Mouse (Mus musculus) kidney, embryonic 14.5 days (tissue): ENCODE results near the gene Plekhf1. TPM values are rescaled to one million over a fixed set of nuclear protein-coding genes. Genes with fewer than 3 reads are reported as not detected.

ENCODE experiments used
- ATAC-seq: fragments of 200-750 bp; cut with Nextera tagmentation; 2 replicates; pipeline ENCODE4 v1.8.0; 2017; ENCODE audit warnings: moderate number of reproducible peaks, mild to moderate bottlenecking, moderate TSS enrichment, moderate library complexity; ENCODE audit not compliant: low FRiP score, low TSS enrichment
- H3K27ac ChIP-seq: fragments of 300-500 bp; sonication (generic); 2 replicates; pipeline ENCODE4 v1.5.1; 2014; ENCODE audit warnings: low read depth, mild to moderate bottlenecking, low read length, moderate library complexity, mixed read lengths
- H3K27me3 ChIP-seq: fragments of 300-500 bp; sonication (generic); 2 replicates; pipeline ENCODE4 v1.6.1; 2014; ENCODE audit warnings: mild to moderate bottlenecking, low read length; ENCODE audit not compliant: control insufficient read depth, insufficient read depth
- H3K36me3 ChIP-seq: fragments of 300-500 bp; sonication (generic); 2 replicates; pipeline ENCODE4 v1.6.1; 2014; ENCODE audit warnings: low read length, mixed read lengths; ENCODE audit not compliant: control insufficient read depth, insufficient read depth
- H3K4me1 ChIP-seq: fragments of 300-500 bp; sonication (generic); 2 replicates; pipeline ENCODE4 v1.6.1; 2014; ENCODE audit warnings: low read length, mixed read lengths; ENCODE audit not compliant: control insufficient read depth, insufficient read depth
- H3K4me2 ChIP-seq: fragments of 300-500 bp; sonication (generic); replicated peaks from 2 replicates; pipeline ENCODE4 v1.6.1; 2014; ENCODE audit warnings: low read depth, mild to moderate bottlenecking, low read length
- H3K4me3 ChIP-seq: fragments of 300-500 bp; sonication (generic); 2 replicates; pipeline ENCODE4 v1.5.1; 2014; ENCODE audit warnings: mild to moderate bottlenecking, low read length
- H3K9ac ChIP-seq: fragments of 300-500 bp; sonication (generic); 2 replicates; pipeline ENCODE4 v1.6.1; 2014; ENCODE audit warnings: low read depth, mild to moderate bottlenecking, low read length, moderate library complexity
- H3K9me3 ChIP-seq: fragments of 300-500 bp; sonication (generic); 2 replicates; pipeline ENCODE4 v1.6.1; 2016; ENCODE audit warnings: low read length; ENCODE audit not compliant: control insufficient read depth
- WGBS: fragments of 180-500 bp; shearing (Covaris S2); extraction: QIAGEN DNeasy Blood & Tissue Kit; methylation state at CpG from one replicate; pipeline ENCODE4 v1.1.7; 2014; 5-methylcytosine and 5-hydroxymethylcytosine counted together
- polyA plus RNA-seq: library from polyadenylated mRNA; unstranded; fragments of >200 nt; fragmentation: Nextera tagmentation; extraction: Ambion mirVana; gene quantifications from 2 replicates; pipeline ENCODE4 v1.2.1, GENCODE M21; 2014

Gene Plekhf1
- polyA plus RNA-seq, 1 experiment from 2014 or later: 4.9 TPM

- no peak overlapping the region for H3K4me3 ChIP-seq
- no peaks in the 10 kb centered on the region for H3K27me3 ChIP-seq
- H3K9ac ChIP-seq: no peak overlapping the region
- H3K27ac ChIP-seq: no peak overlapping the region
- ATAC-seq: peak; percentile 50; the same call in 1 of the 2 replicates
- H3K9me3 ChIP-seq: no peaks in the 10 kb centered on the region
- no peak overlapping the region for H3K4me2 ChIP-seq
- WGBS: 17% methylated on average over 5 of the region's 5 CpGs
- no peaks in the 10 kb centered on the region for H3K36me3 ChIP-seq
- H3K4me1 ChIP-seq: no peaks in the 10 kb centered on the region
Measured at GRCm38 (mm10) chr7:38251494-38252216, 23.8 kb upstream of the Plekhf1 start.

DNA sequence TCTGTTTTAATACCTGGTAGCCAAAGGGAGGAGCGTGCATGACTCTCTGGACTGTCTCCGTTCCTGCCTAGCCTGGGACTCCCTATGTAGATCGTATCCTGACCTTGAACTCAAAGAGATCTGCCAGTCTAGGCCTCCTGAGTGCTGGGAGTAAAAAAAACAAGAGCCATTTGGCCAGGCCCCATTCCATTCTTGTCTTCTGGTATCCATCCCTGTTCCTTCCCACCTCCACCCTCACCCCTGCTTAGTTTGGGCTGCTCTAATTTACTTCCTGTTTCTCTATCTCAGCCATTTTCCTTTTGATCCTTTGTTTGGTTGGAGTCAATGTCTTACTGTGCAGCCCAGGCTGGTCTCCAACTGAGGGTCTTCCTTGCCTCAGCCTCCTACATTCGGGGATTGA, 14.6 kb upstream of the Plekhf1 start:
- Histone ChIP-seq H3K36me3 (no peaks in the 10 kb centered on the region), H3K4me2 (no peak overlapping the region), H3K4me1 (no peaks in the 10 kb centered on the region), H3K9me3 (no peaks in the 10 kb centered on the region), H3K9ac (no peak overlapping the region), H3K27ac (no peak overlapping the region), H3K4me3 (no peak overlapping the region), H3K27me3 (no peaks in the 10 kb centered on the region)
- no peak for ATAC-seq
- WGBS: 81% methylated on average over 4 of the region's 4 CpGs

DNA sequence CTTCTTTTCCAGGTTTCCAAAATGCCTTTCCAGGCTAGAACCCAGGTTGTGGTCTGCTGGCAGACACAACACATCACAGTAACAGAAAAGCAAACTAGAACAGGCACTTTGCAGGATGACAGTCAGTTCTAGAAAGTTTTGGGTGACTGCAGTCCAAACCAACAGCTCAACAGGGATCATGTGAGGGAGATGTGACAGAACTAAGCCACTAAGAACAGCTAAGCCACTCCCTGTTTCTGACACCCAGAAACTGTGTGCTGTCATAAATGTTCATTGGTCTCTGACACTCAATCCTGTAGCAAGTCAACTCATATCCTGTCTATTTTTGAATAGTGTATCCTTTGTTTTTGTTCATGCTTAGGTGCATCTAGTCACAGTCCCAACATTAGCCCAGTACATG, 9.3 kb upstream of the Plekhf1 start:
- H3K4me1 ChIP-seq: no peaks in the 10 kb centered on the region
- H3K27ac ChIP-seq: no peak overlapping the region
- no peaks in the 10 kb centered on the region for H3K27me3 ChIP-seq
- H3K4me2 ChIP-seq: no peak overlapping the region
- no peaks in the 10 kb centered on the region for H3K36me3 ChIP-seq
- ATAC-seq: no peak
- no peaks in the 10 kb centered on the region for H3K9me3 ChIP-seq
- H3K9ac ChIP-seq: no peak overlapping the region
- H3K4me3 ChIP-seq: no peak overlapping the region

GRCm38 (mm10) chr7:38236400-38237105, 8.7 kb upstream of the Plekhf1 start:
- ATAC-seq: no peak
- H3K4me2 ChIP-seq: no peak overlapping the region
- no peaks in the 10 kb centered on the region for H3K9me3 ChIP-seq
- no peaks in the 10 kb centered on the region for H3K27me3 ChIP-seq
- no peak overlapping the region for H3K4me3 ChIP-seq
- H3K4me1 ChIP-seq: no peaks in the 10 kb centered on the region
- no peak overlapping the region for H3K27ac ChIP-seq
- H3K9ac ChIP-seq: no peak overlapping the region
- 37% methylated on average over 11 of the region's 11 CpGs for WGBS
- H3K36me3 ChIP-seq: no peaks in the 10 kb centered on the region

DNA sequence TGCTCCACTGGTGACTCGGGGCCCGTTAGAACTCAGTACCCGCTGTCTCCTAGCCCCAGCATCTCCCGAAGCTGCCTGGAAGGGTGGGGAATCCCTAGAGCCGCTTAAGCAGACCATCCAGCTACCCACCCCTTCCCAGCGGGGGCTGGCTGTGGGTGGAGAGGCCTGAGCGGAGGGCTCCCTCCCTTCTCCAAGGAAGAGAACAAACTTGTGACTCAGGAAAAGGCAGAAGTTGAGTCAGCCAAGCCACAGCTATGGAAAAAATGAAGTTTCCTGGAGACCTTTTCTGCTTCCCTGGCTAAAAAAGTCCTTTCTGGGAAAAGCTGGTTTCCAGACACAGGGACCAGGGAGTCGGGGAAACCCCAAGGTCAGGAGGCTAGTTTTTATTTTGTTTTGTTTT, 2.5 kb upstream of the Plekhf1 start:
- Histone ChIP-seq H3K27me3 (no peaks in the 10 kb centered on the region; the same call in 1 of the 2 replicates), H3K36me3 (no peaks in the 10 kb centered on the region), H3K9me3 (no peaks in the 10 kb centered on the region), H3K4me3 (no peak overlapping the region), H3K4me1 (peaks cover 15% of the 10 kb centered on the region), H3K27ac (no peak overlapping the region), H3K4me2 (no peak overlapping the region), H3K9ac (no peak overlapping the region)
- ATAC-seq: no peak
- WGBS: 32% methylated on average over 8 of the region's 8 CpGs

GRCm38 (mm10) chr7:38228329-38228728, 513 bp upstream of the Plekhf1 start:
- H3K4me3 ChIP-seq: peak overlapping the region; percentile 67
- 18% methylated on average over 8 of the region's 8 CpGs for WGBS
- no peak for ATAC-seq
- H3K4me2 ChIP-seq: peak overlapping the region; percentile 85
- H3K9me3 ChIP-seq: no peaks in the 10 kb centered on the region
- H3K27ac ChIP-seq: peak overlapping the region; percentile 47; the same call in 1 of the 2 replicates
- peaks cover 15% of the 10 kb centered on the region for H3K4me1 ChIP-seq
- no peaks in the 10 kb centered on the region for H3K36me3 ChIP-seq
- H3K27me3 ChIP-seq: no peaks in the 10 kb centered on the region; the same call in 1 of the 2 replicates
- 0 out of 2 replicates have a peak overlapping the region, but pooled peaks have one; percentile 68 for H3K9ac ChIP-seq

GRCm38 (mm10) chr7:38227181-38227899, 476 bp downstream of the Plekhf1 start:
- Histone ChIP-seq H3K9ac (peak overlapping the region; percentile 68), H3K36me3 (no peaks in the 10 kb centered on the region), H3K4me3 (peak overlapping the region; percentile 67), H3K4me2 (peak overlapping the region; percentile 85), H3K4me1 (peaks cover 15% of the 10 kb centered on the region), H3K27me3 (no peaks in the 10 kb centered on the region; the same call in 1 of the 2 replicates), H3K27ac (peak overlapping the region; percentile 82), H3K9me3 (no peaks in the 10 kb centered on the region)
- WGBS: under 1% methylated on average over 25 of the region's 25 CpGs
- peak; percentile 69 for ATAC-seq

DNA sequence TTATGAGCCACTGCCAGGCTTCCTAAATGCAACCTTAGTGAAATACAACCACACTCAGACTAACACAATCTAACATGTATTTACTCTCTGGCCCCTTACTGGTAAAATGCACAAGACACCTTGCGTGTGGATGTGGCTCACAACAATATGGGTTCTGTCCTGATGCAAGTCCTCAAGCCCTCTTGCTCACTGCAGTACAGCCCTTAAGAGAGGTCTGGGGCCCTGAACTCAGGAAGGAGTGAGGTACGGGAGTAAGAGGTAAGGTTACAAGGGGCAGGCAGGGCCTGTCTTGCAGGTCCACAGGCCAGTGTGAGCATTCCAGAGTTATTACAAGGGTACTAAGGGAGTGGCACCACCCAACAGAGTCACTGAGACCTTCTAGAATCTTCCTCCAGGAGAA, 1.6 kb downstream of the Plekhf1 start:
- WGBS: 66% methylated on average over 2 of the region's 2 CpGs
- no peak overlapping the region for H3K27ac ChIP-seq
- no peak overlapping the region for H3K9ac ChIP-seq
- ATAC-seq: no peak
- H3K27me3 ChIP-seq: no peaks in the 10 kb centered on the region; the same call in 1 of the 2 replicates
- no peaks in the 10 kb centered on the region for H3K9me3 ChIP-seq
- peaks cover 15% of the 10 kb centered on the region for H3K4me1 ChIP-seq
- no peak overlapping the region for H3K4me2 ChIP-seq
- no peak overlapping the region for H3K4me3 ChIP-seq
- H3K36me3 ChIP-seq: no peaks in the 10 kb centered on the region; the same call in 1 of the 2 replicates
